Mouse (Mus musculus): ENCODE data around the gene Nod1.

DNA sequence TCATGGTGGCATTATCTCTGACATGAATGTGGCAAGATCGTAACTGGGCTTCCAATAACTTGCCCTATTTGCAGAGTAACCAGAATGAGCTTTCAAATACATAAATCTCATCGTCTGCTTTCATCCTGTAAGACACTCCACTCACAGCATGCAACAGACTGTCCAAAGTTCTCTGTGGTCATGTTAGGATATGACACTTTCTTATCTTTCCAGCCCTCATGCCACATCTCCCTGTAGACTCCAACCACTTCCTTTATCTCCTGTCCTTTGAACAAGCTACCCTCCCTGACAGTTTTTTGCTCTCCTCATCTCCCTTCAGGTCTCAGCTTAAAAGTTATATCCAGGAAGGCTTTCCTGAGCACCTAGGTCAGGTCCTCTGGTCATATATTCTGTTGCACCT is 18.8 kb upstream of the Nod1 start:
- TF ChIP-seq TAL1 (IDR thresholded peaks at IDR 0.05; ENCODE audit: low read length) (no peak), GATA1 (IDR thresholded peaks at IDR 0.05; ENCODE audit: low read length) (no peak)
